24 mouse cellular contexts compared by ENCODE assay signal in the genomic region with DNA sequence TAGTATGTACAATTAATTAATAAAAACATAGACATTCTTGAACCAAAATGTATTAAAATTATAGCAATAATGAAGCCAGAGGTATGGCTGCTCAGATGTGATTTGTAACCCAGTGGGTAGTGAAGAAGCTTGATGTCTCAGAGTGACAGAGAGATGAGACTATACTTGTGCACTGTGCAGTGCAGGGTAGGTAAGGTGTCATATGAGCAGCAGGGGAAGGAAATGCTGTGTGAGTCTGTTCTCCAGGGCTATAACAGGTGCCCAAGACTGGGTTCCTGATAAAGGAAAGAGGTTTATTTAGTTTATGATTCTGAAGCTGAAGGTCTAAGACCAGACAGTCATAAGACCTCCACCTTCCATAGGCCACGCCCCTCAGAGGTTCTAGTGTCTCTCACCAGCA. TPM values are rescaled to one million over a fixed set of nuclear protein-coding genes. Genes with fewer than 3 reads are reported as not detected.
DNase-seq lines count a peak whose midpoint lies in the region; ATAC-seq lines count a peak whose summit lies in the region.
"Had no signal": no experiment of that assay in that cellular context is flagged by ENCODE, and none has a peak within 500 bp of the region (broad histone marks: within the 10 kb centered on the region; RNA-seq: fewer than 3 reads in every experiment).

No protein-coding gene starts in this region.

- no peak overlapping the region for H3K4me3 ChIP-seq in intestine, embryonic 14.5 days (ENCODE audit: low read depth, low read length)
- H3K4me3 ChIP-seq in intestine, embryonic 15.5 days (replicated peaks): no peak overlapping the region
- no peak overlapping the region for H3K4me3 ChIP-seq in embryonic facial prominence, embryonic 15.5 days (replicated peaks)
- H3K4me3 ChIP-seq in forebrain, embryonic 15.5 days: no peak overlapping the region
- H3K4me3 ChIP-seq: erythroblast, embryonic 14.5 days; forebrain, embryonic 12.5 days; gastrocnemius, adult 2 months; hindbrain, embryonic 12.5 days; hindbrain, embryonic 15.5 days had no signal

- no peak overlapping the region for H3K9ac ChIP-seq in intestine, embryonic 14.5 days (ENCODE audit: low read length)
- no peak overlapping the region for H3K9ac ChIP-seq in intestine, embryonic 15.5 days
- H3K9ac ChIP-seq in embryonic facial prominence, embryonic 15.5 days: no peak overlapping the region
- H3K9ac ChIP-seq in forebrain, embryonic 15.5 days (replicated peaks): no peak overlapping the region
- H3K9ac ChIP-seq: forebrain, embryonic 12.5 days; forebrain, postnatal 0 days; hindbrain, embryonic 12.5 days; hindbrain, embryonic 15.5 days had no signal

- DNase-seq in intestine, embryonic 14.5 days (ENCODE audit: low spot score): no peak
- DNase-seq in 3T3-L1 (ENCODE audit: low read depth, low spot score): peak; percentile 9
- no peak for DNase-seq in layer of hippocampus, postnatal 36 days
- DNase-seq: adrenal gland, adult 8-10 months; adrenal gland, postnatal 25 days; cerebellum, adult 11-12 months; cerebellum, adult 8-10 months; cerebellum, postnatal 10 days; cerebellum, postnatal 36 days; embryo, embryonic 11 days; forebrain, postnatal 0 days; gastrocnemius, adult 2 months; gastrocnemius, postnatal 14 days; heart, adult 11 months; kidney, adult 11 months had no signal

- no peaks in the 10 kb centered on the region for H3K9me3 ChIP-seq in intestine, embryonic 14.5 days (ENCODE audit: control insufficient read depth, low read length)
- no peaks in the 10 kb centered on the region for H3K9me3 ChIP-seq in intestine, embryonic 15.5 days
- no peaks in the 10 kb centered on the region for H3K9me3 ChIP-seq in embryonic facial prominence, embryonic 15.5 days (replicated peaks)
- no peaks in the 10 kb centered on the region for H3K9me3 ChIP-seq in forebrain, embryonic 15.5 days
- H3K9me3 ChIP-seq: forebrain, embryonic 12.5 days; hindbrain, embryonic 12.5 days; hindbrain, embryonic 15.5 days had no signal

- H3K36me3 ChIP-seq in intestine, embryonic 14.5 days (ENCODE audit: control insufficient read depth, insufficient read depth, low read length): no peaks in the 10 kb centered on the region
- no peaks in the 10 kb centered on the region for H3K36me3 ChIP-seq in intestine, embryonic 15.5 days
- H3K36me3 ChIP-seq in embryonic facial prominence, embryonic 15.5 days: no peaks in the 10 kb centered on the region
- H3K36me3 ChIP-seq in forebrain, embryonic 15.5 days: no peaks in the 10 kb centered on the region
- H3K36me3 ChIP-seq: forebrain, embryonic 12.5 days; hindbrain, embryonic 12.5 days; hindbrain, embryonic 15.5 days had no signal

- H3K4me1 ChIP-seq in intestine, embryonic 14.5 days (replicated peaks; ENCODE audit: control insufficient read depth, insufficient read depth, low read length): 0 out of 2 replicates have a peak, but pooled peaks cover 3% of the 10 kb centered on the region
- H3K4me1 ChIP-seq in intestine, embryonic 15.5 days (replicated peaks): no peaks in the 10 kb centered on the region
- peaks cover 7% of the 10 kb centered on the region; the same call in 1 of the 2 replicates for H3K4me1 ChIP-seq in embryonic facial prominence, embryonic 15.5 days
- H3K4me1 ChIP-seq in forebrain, embryonic 15.5 days: no peaks in the 10 kb centered on the region
- H3K4me1 ChIP-seq: forebrain, embryonic 12.5 days; hindbrain, embryonic 12.5 days; hindbrain, embryonic 15.5 days had no signal

- 77% methylated on average over 1 of the region's 1 CpGs for WGBS in intestine, embryonic 14.5 days
- 73% methylated on average over 1 of the region's 1 CpGs for WGBS in intestine, embryonic 15.5 days
- 57% methylated on average over 1 of the region's 1 CpGs for whole genome bisulfite sequencing in embryonic facial prominence, embryonic 15.5 days
- WGBS in forebrain, embryonic 15.5 days: 74% methylated on average over 1 of the region's 1 CpGs

- no peak overlapping the region for H3K27ac ChIP-seq in intestine, embryonic 14.5 days (ENCODE audit: low read depth)
- no peak overlapping the region for H3K27ac ChIP-seq in intestine, embryonic 15.5 days
- peak overlapping the region; percentile 58 for H3K27ac ChIP-seq in embryonic facial prominence, embryonic 15.5 days (replicated peaks)
- H3K27ac ChIP-seq in forebrain, embryonic 15.5 days (replicated peaks): no peak overlapping the region
- H3K27ac ChIP-seq: forebrain, embryonic 12.5 days; gastrocnemius, adult 2 months; hindbrain, embryonic 12.5 days; hindbrain, embryonic 15.5 days had no signal

- H3K4me2 ChIP-seq in intestine, embryonic 14.5 days (ENCODE audit: low read length): no peak overlapping the region
- no peak overlapping the region for H3K4me2 ChIP-seq in intestine, embryonic 15.5 days (replicated peaks)
- H3K4me2 ChIP-seq in embryonic facial prominence, embryonic 15.5 days (replicated peaks): no peak overlapping the region
- no peak overlapping the region for H3K4me2 ChIP-seq in forebrain, embryonic 15.5 days (replicated peaks)
- H3K4me2 ChIP-seq: forebrain, embryonic 12.5 days; heart, embryonic 11.5 days; hindbrain, embryonic 12.5 days; hindbrain, embryonic 15.5 days had no signal

- H3K27me3 ChIP-seq in intestine, embryonic 14.5 days (replicated peaks; ENCODE audit: control insufficient read depth, insufficient read depth, low read length): no peaks in the 10 kb centered on the region
- H3K27me3 ChIP-seq in intestine, embryonic 15.5 days (replicated peaks): no peaks in the 10 kb centered on the region
- no peaks in the 10 kb centered on the region for H3K27me3 ChIP-seq in embryonic facial prominence, embryonic 15.5 days
- H3K27me3 ChIP-seq in forebrain, embryonic 15.5 days: no peaks in the 10 kb centered on the region
- H3K27me3 ChIP-seq: forebrain, embryonic 12.5 days; hindbrain, embryonic 12.5 days; hindbrain, embryonic 15.5 days had no signal

- 0 out of 2 replicates have a peak, but pooled peaks have one; percentile 47 for ATAC-seq in intestine, embryonic 14.5 days (replicated peaks; ENCODE audit: low FRiP score, low TSS enrichment, low read depth)
- no peak for ATAC-seq in intestine, embryonic 15.5 days
- peak; percentile 15; the same call in 1 of the 2 replicates for ATAC-seq in embryonic facial prominence, embryonic 15.5 days (ENCODE audit: insufficient number of reproducible peaks, low FRiP score, low TSS enrichment, low read depth)
- no peak for ATAC-seq in forebrain, embryonic 15.5 days (replicated peaks)
- ATAC-seq: activated CD4-positive, CD25-positive, alpha-beta regulatory T cell, adult 4 months had no signal

RNA-seq across cellular contexts. Expression of a gene that starts 26.4 kb away (rescaled TPM):
- 4.5 and 6.7 TPM in 2 replicates for polyA plus RNA-seq in intestine, embryonic 14.5 days (2014; fragmentation: Nextera tagmentation; extraction: Ambion mirVana)
- polyA plus RNA-seq in intestine, embryonic 15.5 days (2015; fragmentation: Nextera tagmentation; extraction: Ambion mirVana): 3.3 and 4.2 TPM in 2 replicates
- 12.7 and 17.4 TPM in 2 replicates for polyA plus RNA-seq in embryonic facial prominence, embryonic 15.5 days (2015; fragmentation: Nextera tagmentation; extraction: Ambion mirVana)
- polyA plus RNA-seq in forebrain, embryonic 15.5 days (2015; fragmentation: Nextera tagmentation; extraction: Ambion mirVana): 3.5 and 5.0 TPM in 2 replicates
- total RNA-seq in layer of hippocampus, postnatal 36 days (2021): 10 to 100 TPM; 24.9 to 30.4 TPM
- polyA plus RNA-seq: erythroblast, embryonic 14.5 days had no signal

Comparison
In these comparisons a context has a peak if more than half of its experiments do, and no peak if none do; other contexts are left out.
1. ATAC-seq: peak in intestine, embryonic 14.5 days (single experiment) and embryonic facial prominence, embryonic 15.5 days (single experiment); none in intestine, embryonic 15.5 days (single experiment) and forebrain, embryonic 15.5 days (single experiment).